Mouse (Mus musculus): ENCODE measurements around the gene P2ry6. TPM values are rescaled to one million over a fixed set of nuclear protein-coding genes. Genes with fewer than 3 reads are reported as not detected.

P2ry6 gene
- polyA plus RNA-seq, 1 experiment from 2014 or later: 4.8 TPM

DNA sequence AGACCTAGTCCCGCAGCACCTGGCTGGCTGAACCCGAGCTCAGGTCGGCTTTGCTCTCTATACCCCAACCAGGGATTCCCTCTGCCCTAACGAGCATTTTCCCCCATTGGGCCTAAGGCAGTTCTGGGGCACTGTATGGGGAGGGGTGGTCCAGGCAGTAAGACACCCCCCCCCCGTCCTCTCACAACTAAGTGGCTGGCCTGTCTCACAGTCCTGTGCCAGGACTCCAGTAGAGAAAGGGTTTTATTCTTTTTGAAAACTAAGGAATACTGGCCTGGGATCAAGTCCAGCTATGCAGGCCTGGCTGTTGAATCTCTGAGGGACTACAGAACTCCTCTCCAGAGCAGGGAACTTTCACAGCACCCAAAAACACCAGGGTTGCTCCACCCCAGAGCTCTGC is 59.2 kb downstream of the P2ry6 start:
- H3K9ac ChIP-seq (replicated peaks; ENCODE audit: low read length): no peak overlapping the region
- ATAC-seq (ENCODE audit: low FRiP score, low TSS enrichment): no peak
- no peak overlapping the region for H3K4me3 ChIP-seq (ENCODE audit: low read length)
- no peak overlapping the region for H3K4me2 ChIP-seq (replicated peaks; ENCODE audit: low read depth, low read length)
- H3K9me3 ChIP-seq (ENCODE audit: low read length): no peaks in the 10 kb centered on the region
- peaks cover 91% of the 10 kb centered on the region for H3K4me1 ChIP-seq (ENCODE audit: insufficient read depth, low read length)
- peaks cover 10% of the 10 kb centered on the region for H3K36me3 ChIP-seq (ENCODE audit: insufficient read depth, low read length)
- 88% methylated on average over 5 of the region's 5 CpGs for WGBS
- H3K27ac ChIP-seq (ENCODE audit: low read length): no peak overlapping the region
- no peaks in the 10 kb centered on the region for H3K27me3 ChIP-seq (ENCODE audit: insufficient read depth, low read length)

DNA sequence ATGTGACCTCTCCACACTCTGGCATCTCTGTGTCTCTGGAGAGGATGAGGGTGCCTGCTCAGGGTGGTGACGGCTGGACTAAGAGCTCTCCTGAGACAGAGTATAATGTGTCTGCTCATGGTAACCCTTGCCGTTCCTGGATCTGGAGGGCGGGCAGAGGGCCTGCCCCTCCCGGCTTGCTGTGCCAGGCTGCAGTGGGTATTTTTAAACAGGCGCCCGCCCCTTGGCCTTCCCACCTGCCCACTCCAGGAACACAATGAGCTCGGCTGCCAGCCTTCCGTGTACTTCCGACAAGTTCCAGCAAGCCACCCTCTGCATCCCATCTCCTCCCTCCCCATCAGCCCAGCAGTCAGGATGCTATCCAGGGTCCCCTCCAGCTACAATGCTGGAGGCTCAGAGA is 62.7 kb downstream of the P2ry6 start:
- Histone ChIP-seq H3K4me2 (replicated peaks; ENCODE audit: low read depth, low read length) (peak overlapping the region; percentile 17; the same call in 1 of the 2 replicates), H3K36me3 (ENCODE audit: insufficient read depth, low read length) (peaks cover 15% of the 10 kb centered on the region), H3K27ac (ENCODE audit: low read length) (peak overlapping the region; percentile 80), H3K4me1 (ENCODE audit: insufficient read depth, low read length) (peaks cover 89% of the 10 kb centered on the region), H3K4me3 (ENCODE audit: low read length) (no peak overlapping the region), H3K27me3 (ENCODE audit: insufficient read depth, low read length) (no peaks in the 10 kb centered on the region), H3K9me3 (ENCODE audit: low read length) (no peaks in the 10 kb centered on the region), H3K9ac (replicated peaks; ENCODE audit: low read length) (0 out of 2 replicates have a peak overlapping the region, but pooled peaks have one; percentile 9)
- ATAC-seq (ENCODE audit: low FRiP score, low TSS enrichment): peak; percentile 17; the same call in 1 of the 2 replicates
- 29% methylated on average over 9 of the region's 9 CpGs for WGBS

DNA sequence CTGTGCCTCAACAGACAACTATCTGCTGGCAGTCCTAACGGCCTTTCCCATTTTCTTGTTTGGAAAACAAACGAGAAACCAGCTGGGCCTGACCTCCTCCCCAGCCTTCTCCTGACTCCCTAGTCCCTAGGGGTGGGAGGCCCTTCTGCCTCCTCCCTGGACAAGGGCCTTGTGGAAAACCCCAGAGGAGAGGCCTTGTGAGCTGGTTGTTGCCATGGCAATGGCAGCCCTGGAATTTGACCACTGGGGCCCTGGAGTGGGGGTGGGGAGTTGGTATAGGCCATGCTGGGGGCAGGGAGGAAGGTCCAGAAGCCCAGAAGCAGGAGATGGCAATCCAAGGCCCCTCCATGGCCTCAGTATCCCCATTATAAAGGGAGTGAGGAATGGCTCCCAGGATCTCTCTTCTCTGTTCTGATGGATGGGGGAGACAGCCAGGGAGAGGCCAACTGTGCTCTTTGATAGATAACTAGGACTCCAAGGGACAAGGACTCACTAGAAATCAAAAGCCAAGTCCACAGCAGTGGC is 63.1 kb downstream of the P2ry6 start:
- peaks cover 84% of the 10 kb centered on the region for H3K4me1 ChIP-seq (ENCODE audit: insufficient read depth, low read length)
- H3K4me3 ChIP-seq (ENCODE audit: low read length): no peak overlapping the region
- peak overlapping the region; percentile 9; the same call in 1 of the 2 replicates for H3K9ac ChIP-seq (replicated peaks; ENCODE audit: low read length)
- H3K9me3 ChIP-seq (ENCODE audit: low read length): no peaks in the 10 kb centered on the region
- 5% methylated on average over 2 of the region's 2 CpGs for WGBS
- peak overlapping the region; percentile 17; the same call in 1 of the 2 replicates for H3K4me2 ChIP-seq (replicated peaks; ENCODE audit: low read depth, low read length)
- peak overlapping the region; percentile 80 for H3K27ac ChIP-seq (ENCODE audit: low read length)
- no peaks in the 10 kb centered on the region for H3K27me3 ChIP-seq (ENCODE audit: insufficient read depth, low read length)
- peaks cover 11% of the 10 kb centered on the region for H3K36me3 ChIP-seq (ENCODE audit: insufficient read depth, low read length)
- peak; percentile 58 for ATAC-seq (ENCODE audit: low FRiP score, low TSS enrichment)

DNA sequence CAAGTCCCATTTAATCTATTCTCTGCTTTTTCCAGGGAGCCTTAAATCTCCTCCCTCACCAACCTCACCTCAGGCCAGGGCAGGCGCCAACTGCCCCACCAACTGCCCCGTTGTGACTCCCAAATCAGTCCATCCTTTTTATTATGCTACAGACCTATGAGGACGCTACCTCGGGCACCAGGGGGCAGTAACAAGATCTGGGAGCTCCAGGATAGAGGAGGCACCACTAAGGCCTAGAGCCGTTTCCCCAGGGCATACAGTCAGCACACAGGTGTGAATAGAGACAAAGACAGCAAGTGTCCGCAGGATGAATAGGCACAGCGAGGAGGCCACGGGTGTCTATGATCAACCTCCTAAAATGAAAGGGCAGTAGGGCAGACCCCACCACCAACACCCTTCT is 65.9 kb downstream of the P2ry6 start:
- ATAC-seq (ENCODE audit: low FRiP score, low TSS enrichment): peak; percentile 8
- H3K27ac ChIP-seq (ENCODE audit: low read length): peak overlapping the region; percentile 89
- 32% methylated on average over 8 of the region's 8 CpGs for WGBS
- no peaks in the 10 kb centered on the region for H3K9me3 ChIP-seq (ENCODE audit: low read length)
- no peak overlapping the region for H3K9ac ChIP-seq (replicated peaks; ENCODE audit: low read length)
- H3K27me3 ChIP-seq (ENCODE audit: insufficient read depth, low read length): no peaks in the 10 kb centered on the region
- no peak overlapping the region for H3K4me2 ChIP-seq (replicated peaks; ENCODE audit: low read depth, low read length)
- peaks cover 70% of the 10 kb centered on the region for H3K4me1 ChIP-seq (ENCODE audit: insufficient read depth, low read length)
- no peak overlapping the region for H3K4me3 ChIP-seq (ENCODE audit: low read length)
- H3K36me3 ChIP-seq (ENCODE audit: insufficient read depth, low read length): peaks cover 14% of the 10 kb centered on the region

DNA sequence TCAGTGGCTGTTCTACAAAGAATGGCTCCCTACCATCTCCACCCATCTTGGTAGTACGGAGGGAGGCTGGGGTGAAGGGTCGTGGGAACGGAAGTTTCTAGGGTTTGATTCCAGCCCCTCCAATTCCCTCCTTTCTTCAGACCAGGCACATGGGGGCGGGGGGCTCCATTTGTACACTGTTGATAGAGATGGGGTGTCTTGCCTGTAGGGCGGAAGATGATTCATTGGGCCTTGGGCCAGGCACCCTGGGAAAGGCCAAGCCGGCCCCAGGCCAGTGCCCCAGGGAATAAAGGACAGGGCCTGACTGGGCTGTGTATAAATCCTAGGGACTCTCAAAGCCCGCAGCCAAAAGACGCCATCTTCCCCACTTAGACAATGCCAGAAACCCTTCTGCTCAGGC is 66.4 kb downstream of the P2ry6 start:
- peaks cover 14% of the 10 kb centered on the region for H3K36me3 ChIP-seq (ENCODE audit: insufficient read depth, low read length)
- ATAC-seq (ENCODE audit: low FRiP score, low TSS enrichment): peak; percentile 28; the same call in 1 of the 2 replicates
- H3K9ac ChIP-seq (replicated peaks; ENCODE audit: low read length): peak overlapping the region; percentile 54
- H3K27me3 ChIP-seq (ENCODE audit: insufficient read depth, low read length): no peaks in the 10 kb centered on the region
- no peak overlapping the region for H3K4me2 ChIP-seq (replicated peaks; ENCODE audit: low read depth, low read length)
- H3K9me3 ChIP-seq (ENCODE audit: low read length): no peaks in the 10 kb centered on the region
- H3K4me1 ChIP-seq (ENCODE audit: insufficient read depth, low read length): peaks cover 65% of the 10 kb centered on the region
- no peak overlapping the region for H3K4me3 ChIP-seq (ENCODE audit: low read length)
- peak overlapping the region; percentile 89 for H3K27ac ChIP-seq (ENCODE audit: low read length)
- WGBS: 64% methylated on average over 8 of the region's 8 CpGs

DNA sequence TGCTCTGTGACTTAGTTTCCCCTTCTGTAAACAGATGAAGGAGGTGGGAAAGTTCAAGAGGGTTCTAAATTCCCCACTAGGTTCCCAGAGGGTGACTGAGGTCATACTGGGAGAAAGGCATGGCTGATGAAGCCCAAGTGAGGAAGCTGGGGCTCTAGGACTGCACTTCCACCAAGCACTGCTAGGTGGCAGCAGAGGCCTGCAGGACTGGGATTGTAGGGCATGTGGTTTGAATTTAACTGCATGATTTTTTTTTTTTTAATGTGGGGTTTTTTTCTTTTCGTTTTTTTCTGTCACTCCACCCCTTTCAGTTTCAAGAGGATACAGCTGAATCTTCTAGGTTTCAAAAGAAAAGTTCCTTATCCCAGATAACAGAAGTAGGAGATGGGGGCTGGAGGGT is 67.2 kb downstream of the P2ry6 start:
- H3K9ac ChIP-seq (replicated peaks; ENCODE audit: low read length): peak overlapping the region; percentile 54
- no peaks in the 10 kb centered on the region for H3K27me3 ChIP-seq (ENCODE audit: insufficient read depth, low read length)
- H3K4me3 ChIP-seq (ENCODE audit: low read length): no peak overlapping the region
- H3K27ac ChIP-seq (ENCODE audit: low read length): peak overlapping the region; percentile 89
- 0% methylated on average over 1 of the region's 1 CpGs for WGBS
- peaks cover 14% of the 10 kb centered on the region for H3K36me3 ChIP-seq (ENCODE audit: insufficient read depth, low read length)
- no peak; the same call in 1 of the 2 replicates for ATAC-seq (ENCODE audit: low FRiP score, low TSS enrichment)
- H3K9me3 ChIP-seq (ENCODE audit: low read length): no peaks in the 10 kb centered on the region
- H3K4me2 ChIP-seq (replicated peaks; ENCODE audit: low read depth, low read length): 0 out of 2 replicates have a peak overlapping the region, but pooled peaks have one; percentile 26
- peaks cover 58% of the 10 kb centered on the region for H3K4me1 ChIP-seq (ENCODE audit: insufficient read depth, low read length)

DNA sequence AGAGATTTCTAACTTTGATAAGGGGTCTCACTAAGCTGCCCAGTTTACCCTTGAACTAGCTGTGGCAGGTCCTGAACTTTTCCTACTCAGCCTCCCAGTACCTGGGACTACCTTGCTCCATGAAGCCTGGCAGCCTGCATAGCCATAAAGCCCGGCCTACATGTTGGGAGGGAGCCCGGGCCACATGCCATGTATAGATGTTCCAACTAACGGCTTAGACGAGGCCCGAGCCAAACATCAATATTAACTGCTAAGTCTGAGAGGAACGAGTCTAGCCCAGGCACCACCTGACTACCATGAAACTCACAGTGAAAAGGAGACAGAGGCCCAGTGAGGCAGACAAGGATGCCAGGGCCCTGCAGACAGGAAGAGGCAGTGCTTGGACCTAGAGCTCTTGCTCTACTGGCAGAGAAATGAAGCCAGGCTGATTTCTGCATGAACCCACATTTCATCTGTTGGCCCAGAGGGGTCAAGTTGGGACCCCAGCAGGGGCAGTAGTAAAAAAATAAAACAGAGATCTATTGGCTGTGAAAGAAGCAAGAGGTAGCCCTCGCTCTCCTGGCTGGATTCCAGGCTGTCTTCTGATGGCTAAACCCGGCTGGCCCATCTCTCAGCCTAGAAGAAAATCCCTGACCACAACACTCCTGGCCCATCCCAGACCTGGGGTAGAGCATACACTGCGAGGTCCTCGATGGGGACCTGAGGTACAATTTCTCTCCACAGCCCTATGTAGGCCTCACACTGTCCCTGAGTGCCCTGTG is 68.2 kb downstream of the P2ry6 start:
- 91% methylated on average over 10 of the region's 10 CpGs for WGBS
- no peak for ATAC-seq (ENCODE audit: low FRiP score, low TSS enrichment)
- Histone ChIP-seq H3K36me3 (ENCODE audit: insufficient read depth, low read length) (peaks cover 14% of the 10 kb centered on the region), H3K27me3 (ENCODE audit: insufficient read depth, low read length) (no peaks in the 10 kb centered on the region), H3K4me1 (ENCODE audit: insufficient read depth, low read length) (peaks cover 48% of the 10 kb centered on the region), H3K4me2 (replicated peaks; ENCODE audit: low read depth, low read length) (no peak overlapping the region), H3K27ac (ENCODE audit: low read length) (no peak overlapping the region), H3K4me3 (ENCODE audit: low read length) (no peak overlapping the region), H3K9me3 (ENCODE audit: low read length) (no peaks in the 10 kb centered on the region), H3K9ac (replicated peaks; ENCODE audit: low read length) (no peak overlapping the region; the same call in 1 of the 2 replicates)

DNA sequence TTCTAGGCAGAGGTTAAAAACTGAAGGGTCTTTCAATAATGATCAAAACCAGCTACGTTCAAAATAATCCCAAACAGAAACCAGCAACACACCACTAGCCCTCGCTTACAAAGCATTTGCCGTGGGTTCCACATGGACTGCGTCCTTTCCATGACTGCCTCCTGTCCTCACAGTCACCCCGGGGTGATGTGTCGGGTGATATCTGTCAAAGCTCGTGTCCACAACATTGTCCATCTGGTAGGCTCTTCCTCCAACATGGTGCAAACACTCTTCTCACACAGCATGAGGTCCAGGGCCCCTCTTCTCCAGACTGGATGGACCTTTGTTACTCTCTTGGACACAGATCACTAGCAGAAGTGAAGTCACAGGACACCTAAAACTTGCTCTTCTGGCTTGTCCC is 69.4 kb downstream of the P2ry6 start:
- H3K4me3 ChIP-seq (ENCODE audit: low read length): no peak overlapping the region
- peaks cover 14% of the 10 kb centered on the region for H3K36me3 ChIP-seq (ENCODE audit: insufficient read depth, low read length)
- 78% methylated on average over 7 of the region's 7 CpGs for WGBS
- no peak overlapping the region for H3K27ac ChIP-seq (ENCODE audit: low read length)
- H3K9me3 ChIP-seq (ENCODE audit: low read length): no peaks in the 10 kb centered on the region
- no peak for ATAC-seq (ENCODE audit: low FRiP score, low TSS enrichment)
- H3K4me2 ChIP-seq (replicated peaks; ENCODE audit: low read depth, low read length): no peak overlapping the region
- H3K27me3 ChIP-seq (ENCODE audit: insufficient read depth, low read length): no peaks in the 10 kb centered on the region
- H3K4me1 ChIP-seq (ENCODE audit: insufficient read depth, low read length): peaks cover 36% of the 10 kb centered on the region
- H3K9ac ChIP-seq (replicated peaks; ENCODE audit: low read length): 0 out of 2 replicates have a peak overlapping the region, but pooled peaks have one; percentile 26

DNA sequence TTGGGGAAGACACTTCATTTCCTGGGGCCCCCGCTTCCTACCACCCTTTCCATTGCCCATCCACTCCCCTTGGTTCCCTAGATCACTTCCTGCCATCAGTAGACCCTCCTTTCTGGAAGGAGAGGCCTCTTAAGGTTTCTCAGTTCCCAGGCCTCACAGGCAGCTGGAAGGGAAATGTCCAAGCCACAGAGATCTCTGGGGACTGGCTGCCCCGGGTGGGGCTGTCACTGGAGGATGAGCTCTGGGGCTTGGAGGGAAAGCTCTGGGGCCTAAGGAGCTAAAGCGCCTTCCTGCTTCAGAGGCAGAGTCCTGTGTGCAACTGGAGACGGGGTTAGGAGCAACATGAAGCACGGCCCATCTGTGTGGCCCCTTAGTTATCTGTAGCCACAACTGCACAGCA is 69.8 kb downstream of the P2ry6 start:
- WGBS: 76% methylated on average over 5 of the region's 5 CpGs
- no peaks in the 10 kb centered on the region for H3K9me3 ChIP-seq (ENCODE audit: low read length)
- peak overlapping the region; percentile 33; the same call in 1 of the 2 replicates for H3K27ac ChIP-seq (ENCODE audit: low read length)
- no peak for ATAC-seq (ENCODE audit: low FRiP score, low TSS enrichment)
- H3K36me3 ChIP-seq (ENCODE audit: insufficient read depth, low read length): peaks cover 14% of the 10 kb centered on the region
- 0 out of 2 replicates have a peak overlapping the region, but pooled peaks have one; percentile 26 for H3K9ac ChIP-seq (replicated peaks; ENCODE audit: low read length)
- no peak overlapping the region for H3K4me2 ChIP-seq (replicated peaks; ENCODE audit: low read depth, low read length)
- no peak overlapping the region for H3K4me3 ChIP-seq (ENCODE audit: low read length)
- H3K4me1 ChIP-seq (ENCODE audit: insufficient read depth, low read length): peaks cover 32% of the 10 kb centered on the region
- H3K27me3 ChIP-seq (ENCODE audit: insufficient read depth, low read length): no peaks in the 10 kb centered on the region
